Mouse (Mus musculus): ENCODE data around the gene Jtb.

DNA sequence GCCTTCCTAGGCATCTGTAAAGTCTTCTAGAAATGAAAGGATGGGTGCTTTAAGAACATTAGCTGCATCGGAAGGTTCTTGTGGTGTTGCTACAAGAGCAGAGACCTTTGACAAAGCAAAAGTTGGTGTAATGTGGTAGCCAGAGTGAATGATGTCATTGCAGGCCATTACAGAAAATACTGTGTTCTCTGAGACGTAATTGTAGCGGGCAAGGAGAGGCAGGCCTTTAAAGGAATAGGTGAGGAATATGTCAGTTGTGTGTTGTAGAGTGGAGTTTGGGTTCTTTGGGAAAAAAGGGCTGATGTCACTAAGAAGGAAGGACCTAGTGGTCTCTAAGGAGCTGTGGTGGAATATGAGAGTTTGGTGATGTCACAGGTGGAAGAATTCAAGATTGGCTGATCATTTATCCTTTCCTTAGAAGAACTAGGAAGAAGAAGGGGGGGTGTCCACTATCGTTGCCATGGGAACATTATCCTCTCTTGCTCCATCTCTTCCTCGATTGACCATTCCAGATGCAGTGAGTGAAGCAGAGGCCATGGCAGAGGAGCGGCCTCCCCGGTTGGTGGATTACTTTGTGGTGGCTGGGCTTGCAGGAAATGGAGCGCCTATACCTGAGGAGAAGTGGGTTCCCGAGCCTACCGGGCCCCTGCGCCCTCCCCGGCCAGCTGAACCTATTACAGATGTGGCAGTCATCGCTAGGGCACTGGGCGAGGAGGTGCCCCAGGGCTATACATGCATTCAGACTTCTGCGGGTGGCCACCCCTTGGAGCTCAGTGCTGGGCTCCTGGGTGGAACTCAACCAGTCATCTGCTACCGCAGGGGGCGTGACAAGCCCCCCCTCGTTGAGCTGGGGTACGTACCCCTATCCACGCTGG is 35.7 kb downstream of the Jtb start:
- TF ChIP-seq CTCF (IDR thresholded peaks at IDR 0.05; ENCODE audit: low read depth), result no peak
- no peak for TF ChIP-seq EP300 (IDR thresholded peaks at IDR 0.05; ENCODE audit: low read depth)
